Mouse (Mus musculus) cerebellum, postnatal 14 days (tissue): Measurements from ENCODE around the gene Gm10436.
"Not testable (repeated sequence)": the region's sequence is repeated elsewhere in the genome, so short reads cannot be mapped to it uniquely, and the experiment has no call there.

ENCODE experiments used
- DNase-seq, 2 experiments: peaks; one replicate each; pipeline ENCODE4 v3.0.0; 2021; ENCODE audit warnings: mixed read lengths in 2 of 2

The Gm10436 gene

DNA sequence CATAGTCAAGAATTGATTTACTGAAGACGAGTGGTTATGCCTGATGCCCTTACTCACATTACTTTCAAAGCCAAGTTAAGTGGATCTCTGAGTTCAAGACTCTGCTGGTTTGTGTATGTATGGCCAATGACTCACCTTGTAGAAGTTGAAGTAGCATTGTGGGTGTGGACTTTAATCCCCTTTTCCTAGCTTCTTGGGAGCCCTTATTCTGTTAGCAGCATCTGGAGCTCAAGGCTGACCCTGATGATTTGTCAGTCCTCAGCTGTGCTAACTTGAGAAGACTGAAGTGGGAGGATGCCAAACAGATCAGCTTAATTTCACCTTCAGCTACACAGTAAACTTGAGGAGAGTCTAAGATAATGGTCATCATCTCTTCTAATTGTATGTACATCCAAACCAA is at the start of gene Gm10436:
Gene Gm10436, minus strand, starts transcription at position 101 of the 400 bp plus-strand sequence.
- DNase-seq, result not testable (repeated sequence)

DNA sequence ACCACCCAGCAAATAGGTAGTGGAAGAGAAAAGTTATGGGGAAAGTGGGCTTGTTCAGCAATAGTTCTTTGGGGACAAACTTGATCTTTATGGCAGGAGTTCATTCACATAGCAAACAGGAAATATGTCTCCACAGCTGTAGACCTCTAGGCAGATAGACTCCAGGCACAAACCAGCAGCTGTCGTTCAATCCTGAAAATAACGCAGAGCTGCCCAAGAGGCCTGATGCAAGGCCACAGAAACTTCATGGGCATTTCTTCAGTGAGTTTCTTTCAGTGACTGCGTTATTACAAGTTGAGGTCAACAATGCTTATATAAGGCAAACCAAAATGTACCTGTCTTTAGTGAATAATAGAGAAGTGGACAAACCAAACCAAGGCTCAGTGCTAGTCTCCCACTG is 37.5 kb upstream of the Gm10436 start:
- no peak for DNase-seq

GRCm38 (mm10) chr12:88218059-88218458 is 36.2 kb upstream of the Gm10436 start:
- DNase-seq, result not testable (repeated sequence)

DNA sequence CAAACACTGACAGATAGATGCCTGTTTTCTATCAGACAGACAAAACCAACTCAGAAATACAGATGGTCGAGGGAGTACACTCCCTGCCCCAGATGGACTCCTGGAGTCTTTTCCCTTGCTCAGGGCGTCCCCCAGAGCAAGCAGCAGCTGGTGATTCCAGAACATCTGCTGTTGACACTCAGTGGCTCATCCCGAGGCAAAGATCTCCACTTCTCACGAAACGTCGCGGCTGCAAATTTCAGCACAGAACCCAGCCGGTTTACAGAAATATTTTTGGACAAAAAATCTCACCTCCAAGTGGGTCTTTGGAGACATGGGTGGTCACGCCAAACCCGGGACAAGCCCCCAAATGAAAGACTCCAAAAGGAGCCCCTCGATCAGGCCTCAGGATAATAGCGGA is 32.7 kb upstream of the Gm10436 start:
- no peak for DNase-seq

GRCm38 (mm10) chr12:88211458-88211857 is 29.6 kb upstream of the Gm10436 start:
- DNase-seq, result not testable (repeated sequence)

DNA sequence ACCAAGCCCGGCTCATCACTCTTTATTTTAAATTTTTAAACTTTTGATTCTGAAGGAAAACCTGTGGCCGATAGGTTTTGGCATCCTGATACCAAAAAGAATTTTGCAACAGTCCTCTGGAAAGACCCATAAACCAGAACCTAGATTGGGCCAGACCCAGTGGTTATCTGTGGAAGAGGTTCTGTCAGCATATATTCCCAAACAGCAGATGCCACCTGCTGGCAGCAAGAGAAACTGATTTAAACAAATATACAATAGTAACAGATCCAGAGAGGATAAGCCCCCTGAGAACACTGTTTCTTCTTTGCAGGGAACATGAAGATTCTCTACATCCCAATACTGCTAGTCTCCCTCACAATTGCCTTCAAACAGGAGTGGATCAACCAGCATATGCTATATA is 20.9 kb upstream of the Gm10436 start:
- no peak for DNase-seq
